Mouse (Mus musculus) stomach, embryonic 14.5 days (tissue): ENCODE results near the gene Fcnb. TPM values are rescaled to one million over a fixed set of nuclear protein-coding genes. Genes with fewer than 3 reads are reported as not detected.

ENCODE experiments used
- ATAC-seq: fragments of 200-750 bp; cut with Nextera tagmentation; 2 replicates; pipeline ENCODE4 v1.8.0; 2017; ENCODE audit warnings: low read depth, moderate TSS enrichment; ENCODE audit not compliant: insufficient number of reproducible peaks, insufficient read depth, low FRiP score
- H3K27ac ChIP-seq: fragments of 300-500 bp; sonication (generic); 2 replicates; pipeline ENCODE4 v1.5.1; 2014; ENCODE audit warnings: mild to moderate bottlenecking, low read length, moderate library complexity, mixed read lengths
- H3K27me3 ChIP-seq: fragments of 300-500 bp; sonication (generic); 2 replicates; pipeline ENCODE4 v1.6.1; 2014; ENCODE audit warnings: low read length, control low read depth, mixed read lengths; ENCODE audit not compliant: control insufficient read depth, insufficient read depth
- H3K36me3 ChIP-seq: fragments of 300-500 bp; sonication (generic); 2 replicates; pipeline ENCODE4 v1.6.1; 2014; ENCODE audit warnings: mild to moderate bottlenecking, control low read depth, low read length, moderate library complexity, mixed read lengths; ENCODE audit not compliant: control insufficient read depth, insufficient read depth
- H3K4me1 ChIP-seq: fragments of 300-500 bp; sonication (generic); 2 replicates; pipeline ENCODE4 v1.6.1; 2014; ENCODE audit warnings: low read length, control low read depth, mixed read lengths; ENCODE audit not compliant: control insufficient read depth, insufficient read depth
- H3K4me2 ChIP-seq: fragments of 300-500 bp; sonication (generic); replicated peaks from 2 replicates; pipeline ENCODE4 v1.6.1; 2014; ENCODE audit warnings: low read depth, low read length, control low read depth
- H3K4me3 ChIP-seq: fragments of 300-500 bp; sonication (generic); 2 replicates; pipeline ENCODE4 v1.5.1; 2014; ENCODE audit warnings: low read depth, low read length, control low read depth
- H3K9ac ChIP-seq: fragments of 300-500 bp; sonication (generic); replicated peaks from 2 replicates; pipeline ENCODE4 v1.6.1; 2014; ENCODE audit warnings: low read depth, mild to moderate bottlenecking, control low read depth, low read length, moderate library complexity, mixed read lengths
- H3K9me3 ChIP-seq: fragments of 300-500 bp; sonication (generic); 2 replicates; pipeline ENCODE4 v1.6.1; 2016; ENCODE audit warnings: low read depth, low read length, control low read depth; ENCODE audit not compliant: control insufficient read depth
- WGBS: fragments of 180-500 bp; shearing (Covaris S2); extraction: QIAGEN DNeasy Blood & Tissue Kit; methylation state at CpG from one replicate; pipeline ENCODE4 v1.1.7; 2014; 5-methylcytosine and 5-hydroxymethylcytosine counted together
- polyA plus RNA-seq: library from polyadenylated mRNA; unstranded; fragments of >200 nt; fragmentation: Nextera tagmentation; extraction: Ambion mirVana; gene quantifications from 2 replicates; pipeline ENCODE4 v1.2.1, GENCODE M21; 2014

Gene Fcnb
- polyA plus RNA-seq, 1 experiment from 2014 or later = 0.71 TPM

GRCm38 (mm10) chr2:28092099-28092498 is 7.4 kb upstream of the Fcnb start:
- H3K27ac ChIP-seq = no peak overlapping the region
- no peaks in the 10 kb centered on the region for H3K9me3 ChIP-seq
- ATAC-seq = no peak
- no peak overlapping the region for H3K4me2 ChIP-seq
- H3K4me1 ChIP-seq = 0 out of 2 replicates have a peak, but pooled peaks cover 4% of the 10 kb centered on the region
- no peaks in the 10 kb centered on the region for H3K27me3 ChIP-seq
- H3K4me3 ChIP-seq = no peak overlapping the region
- H3K9ac ChIP-seq = no peak overlapping the region
- no peaks in the 10 kb centered on the region for H3K36me3 ChIP-seq
- 86% methylated on average over 8 of the region's 8 CpGs for WGBS

DNA sequence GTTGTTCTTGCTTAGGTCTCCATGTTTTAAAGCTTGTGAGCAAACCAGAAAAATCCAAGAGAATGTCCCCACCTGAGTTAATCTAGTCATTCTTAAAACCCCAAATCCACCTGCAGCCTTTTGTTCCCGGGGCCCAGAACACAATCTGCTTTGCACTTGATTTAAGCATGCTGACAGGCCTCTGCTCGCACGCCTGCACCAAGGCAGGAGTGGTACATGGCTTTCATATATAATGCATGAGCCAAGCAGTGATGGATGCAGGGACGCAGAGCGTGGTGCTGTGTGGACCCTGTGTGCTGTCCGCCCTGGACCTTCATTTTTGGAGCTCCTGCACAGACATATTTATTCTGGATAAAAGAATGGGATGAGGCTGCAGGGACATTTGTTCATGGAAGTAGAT is 6.4 kb upstream of the Fcnb start:
- Histone ChIP-seq H3K9me3 (no peaks in the 10 kb centered on the region), H3K4me2 (no peak overlapping the region), H3K9ac (no peak overlapping the region), H3K4me1 (0 out of 2 replicates have a peak, but pooled peaks cover 4% of the 10 kb centered on the region), H3K36me3 (no peaks in the 10 kb centered on the region), H3K27ac (no peak overlapping the region), H3K4me3 (no peak overlapping the region), H3K27me3 (no peaks in the 10 kb centered on the region)
- WGBS = 72% methylated on average over 6 of the region's 6 CpGs
- ATAC-seq = no peak

DNA sequence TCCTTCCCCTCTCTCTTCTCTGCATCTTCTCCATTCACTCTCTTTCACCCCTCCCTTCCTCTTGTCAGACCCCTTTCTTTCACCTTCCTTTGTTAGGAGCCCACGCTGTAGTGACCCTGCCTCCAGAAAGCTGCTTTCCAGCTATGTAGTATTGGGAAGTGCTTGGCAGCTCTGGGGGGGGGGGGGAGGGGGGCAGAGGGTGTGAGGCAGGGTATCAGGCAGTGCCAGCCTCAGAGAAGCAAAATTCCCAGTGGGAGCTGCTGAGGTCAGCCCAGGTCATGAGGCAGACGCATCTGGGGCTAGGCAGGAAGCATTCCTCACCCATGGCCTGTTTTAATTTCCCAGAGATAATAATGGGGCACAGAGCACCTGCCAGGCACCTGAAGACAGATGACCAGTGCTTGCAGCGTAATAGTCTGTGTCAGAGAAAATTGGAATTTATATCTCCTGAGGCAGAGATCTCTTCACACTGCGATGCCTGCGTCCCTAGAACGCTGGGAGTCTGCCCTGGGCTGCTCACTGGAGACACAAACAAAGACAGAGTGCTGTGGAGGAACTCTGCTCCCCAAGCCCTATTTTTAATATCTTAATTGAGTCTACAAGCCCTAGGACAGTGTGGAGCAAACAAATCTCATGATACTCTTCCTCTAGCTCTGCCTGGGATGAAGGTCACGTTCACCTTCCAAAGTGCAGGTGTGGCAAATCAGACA is 5.8 kb upstream of the Fcnb start:
- Histone ChIP-seq H3K27me3 (no peaks in the 10 kb centered on the region), H3K9me3 (no peaks in the 10 kb centered on the region), H3K4me1 (0 out of 2 replicates have a peak, but pooled peaks cover 4% of the 10 kb centered on the region), H3K4me3 (no peak overlapping the region), H3K27ac (no peak overlapping the region), H3K36me3 (no peaks in the 10 kb centered on the region), H3K9ac (no peak overlapping the region), H3K4me2 (no peak overlapping the region)
- WGBS = 47% methylated on average over 7 of the region's 7 CpGs
- ATAC-seq = no peak

GRCm38 (mm10) chr2:28089095-28089494 is 4.4 kb upstream of the Fcnb start:
- Histone ChIP-seq H3K36me3 (no peaks in the 10 kb centered on the region), H3K4me1 (0 out of 2 replicates have a peak, but pooled peaks cover 4% of the 10 kb centered on the region), H3K27ac (no peak overlapping the region), H3K4me3 (no peak overlapping the region), H3K9ac (no peak overlapping the region), H3K4me2 (no peak overlapping the region), H3K9me3 (no peaks in the 10 kb centered on the region), H3K27me3 (no peaks in the 10 kb centered on the region)
- 36% methylated on average over 5 of the region's 5 CpGs for WGBS
- ATAC-seq = no peak

DNA sequence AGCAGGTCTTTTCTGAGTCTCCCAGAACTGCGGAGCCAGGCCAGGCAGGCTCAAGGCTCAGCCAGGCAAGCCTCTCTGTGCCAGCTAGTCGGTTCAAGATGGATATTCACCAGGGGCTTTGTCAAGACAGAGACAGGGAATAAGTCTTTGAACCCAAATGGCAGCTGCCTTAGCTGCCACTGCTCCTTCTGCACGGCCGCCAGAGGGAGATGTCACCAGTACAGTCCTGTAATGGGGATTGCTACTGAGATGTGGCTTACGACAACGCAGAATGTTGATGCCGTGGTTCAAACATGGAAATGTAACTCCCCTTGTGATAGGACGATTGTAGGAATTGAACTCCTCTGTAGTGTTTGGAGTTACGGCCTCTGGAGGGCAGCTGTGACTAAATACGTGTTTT is 1.4 kb upstream of the Fcnb start:
- ATAC-seq = no peak
- WGBS = 70% methylated on average over 10 of the region's 10 CpGs

GRCm38 (mm10) chr2:28075616-28076187 is 9.0 kb downstream of the Fcnb start:
- Histone ChIP-seq H3K4me3 (no peak overlapping the region), H3K4me1 (no peaks in the 10 kb centered on the region), H3K4me2 (no peak overlapping the region), H3K27me3 (no peaks in the 10 kb centered on the region), H3K9me3 (no peaks in the 10 kb centered on the region), H3K27ac (no peak overlapping the region), H3K36me3 (no peaks in the 10 kb centered on the region), H3K9ac (no peak overlapping the region)
- no peak for ATAC-seq
- 77% methylated on average over 7 of the region's 7 CpGs for WGBS

More for the DNA sequence above, 1.4 kb upstream of the Fcnb start:
- H3K4me1 ChIP-seq = 0 out of 2 replicates have a peak, but pooled peaks cover 4% of the 10 kb centered on the region
- no peak overlapping the region for H3K27ac ChIP-seq
- H3K9ac ChIP-seq = no peak overlapping the region
- no peaks in the 10 kb centered on the region for H3K27me3 ChIP-seq
- no peaks in the 10 kb centered on the region for H3K36me3 ChIP-seq
- H3K4me2 ChIP-seq = no peak overlapping the region
- H3K9me3 ChIP-seq = no peaks in the 10 kb centered on the region
- no peak overlapping the region for H3K4me3 ChIP-seq

GRCm38 (mm10) chr2:28068537-28068878 is 16.2 kb downstream of the Fcnb start:
- Histone ChIP-seq H3K4me1 (no peaks in the 10 kb centered on the region), H3K4me2 (no peak overlapping the region), H3K4me3 (no peak overlapping the region), H3K36me3 (no peaks in the 10 kb centered on the region), H3K9ac (no peak overlapping the region), H3K27ac (no peak overlapping the region), H3K9me3 (no peaks in the 10 kb centered on the region), H3K27me3 (no peaks in the 10 kb centered on the region)
- 80% methylated on average over 9 of the region's 9 CpGs for WGBS
- ATAC-seq = no peak; the same call in 1 of the 2 replicates

DNA sequence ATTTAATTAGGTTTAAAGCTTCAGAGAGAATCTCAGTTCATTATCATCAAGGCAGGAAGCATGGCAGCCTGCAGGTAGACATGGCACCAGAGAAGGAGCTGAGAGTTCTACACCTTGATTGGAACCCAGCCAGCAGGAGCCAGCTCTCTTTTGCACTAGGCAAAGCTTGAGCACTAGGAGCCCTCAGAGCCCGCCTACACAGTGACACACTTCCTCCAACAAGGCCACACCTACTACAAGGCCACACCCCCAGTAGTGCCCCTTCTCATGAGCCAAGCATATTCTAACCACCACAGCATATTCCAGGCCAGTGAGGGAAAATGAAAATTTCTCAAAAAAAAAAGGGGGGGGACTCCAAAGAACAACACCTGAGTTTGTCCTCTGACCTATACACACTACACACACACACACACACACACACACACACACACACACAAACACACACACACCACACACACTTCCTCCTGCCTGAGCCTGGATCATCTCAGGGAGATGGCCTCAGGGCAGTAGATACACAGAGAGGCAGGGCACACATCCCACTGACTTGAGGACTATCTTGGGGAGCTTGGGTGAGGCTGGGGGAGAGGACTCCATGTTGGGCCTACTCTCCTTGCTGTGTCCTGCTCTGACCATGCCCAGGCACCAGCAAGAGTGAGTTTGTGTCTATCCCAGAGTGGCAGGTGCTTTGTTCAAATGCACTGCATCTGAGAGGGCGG is 16.7 kb downstream of the Fcnb start:
- Histone ChIP-seq H3K27me3 (no peaks in the 10 kb centered on the region), H3K27ac (no peak overlapping the region), H3K4me1 (no peaks in the 10 kb centered on the region), H3K9me3 (no peaks in the 10 kb centered on the region), H3K36me3 (no peaks in the 10 kb centered on the region), H3K9ac (no peak overlapping the region), H3K4me3 (no peak overlapping the region), H3K4me2 (no peak overlapping the region)
- WGBS = 94% methylated on average over 2 of the region's 2 CpGs
- ATAC-seq = no peak
